Mouse (Mus musculus) forebrain, embryonic 12.5 days (tissue): ENCODE data around the gene Hoxd9. TPM values are rescaled to one million over a fixed set of nuclear protein-coding genes. Genes with fewer than 3 reads are reported as not detected.

ENCODE experiments used
- ATAC-seq: fragments of 200-750 bp; cut with Nextera tagmentation; 2 replicates; pipeline ENCODE4 v1.8.0; 2017; ENCODE audit warnings: moderate TSS enrichment; ENCODE audit not compliant: low FRiP score
- H3K27ac ChIP-seq: fragments of 300-500 bp; sonication (generic); 2 replicates; pipeline ENCODE4 v1.5.1; 2016; ENCODE audit warnings: mild to moderate bottlenecking
- H3K27me3 ChIP-seq: fragments of 300-500 bp; sonication (generic); 2 replicates; pipeline ENCODE4 v1.6.1; 2016; ENCODE audit warnings: mild to moderate bottlenecking
- H3K36me3 ChIP-seq: fragments of 300-500 bp; sonication (generic); replicated peaks from 2 replicates; pipeline ENCODE4 v1.6.1; 2016; ENCODE audit warnings: mild to moderate bottlenecking
- H3K4me1 ChIP-seq: fragments of 300-500 bp; sonication (generic); 2 replicates; pipeline ENCODE4 v1.6.1; 2016
- H3K4me2 ChIP-seq: fragments of 300-500 bp; sonication (generic); 2 replicates; pipeline ENCODE4 v1.6.1; 2016; ENCODE audit warnings: mild to moderate bottlenecking, moderate library complexity
- H3K4me3 ChIP-seq: fragments of 300-500 bp; sonication (generic); replicated peaks from 2 replicates; pipeline ENCODE4 v1.5.1; 2016; ENCODE audit warnings: mild to moderate bottlenecking
- H3K9ac ChIP-seq: fragments of 300-500 bp; sonication (generic); 2 replicates; pipeline ENCODE4 v1.6.1; 2016; ENCODE audit warnings: mild to moderate bottlenecking
- H3K9me3 ChIP-seq: fragments of 300-500 bp; sonication (generic); 2 replicates; pipeline ENCODE4 v1.6.1; 2016
- WGBS: fragments of 180-500 bp; shearing (Covaris S2); methylation state at CpG from one replicate; pipeline ENCODE4 v1.1.7; 2016; 5-methylcytosine and 5-hydroxymethylcytosine counted together
- polyA plus RNA-seq: library from polyadenylated mRNA; unstranded; fragments of >200 nt; fragmentation: Nextera tagmentation; extraction: Ambion mirVana; gene quantifications from 2 replicates; pipeline ENCODE4 v1.2.1, GENCODE M21; 2016

The Hoxd9 gene
- polyA plus RNA-seq, 1 experiment from 2014 or later = not detected

- Histone ChIP-seq H3K27ac (no peak overlapping the region), H3K4me1 (peaks cover 8% of the 10 kb centered on the region), H3K4me2 (peak overlapping the region; percentile 50), H3K27me3 (peaks cover 100% of the 10 kb centered on the region), H3K9me3 (no peaks in the 10 kb centered on the region), H3K4me3 (peak overlapping the region; percentile 21), H3K36me3 (no peaks in the 10 kb centered on the region), H3K9ac (no peak overlapping the region)
- 3% methylated on average over 26 of the region's 26 CpGs for WGBS
- ATAC-seq = peak; percentile 81
Observed at GRCm38 (mm10) chr2:74715504-74716241, 18.1 kb downstream of the Hoxd9 start.

DNA sequence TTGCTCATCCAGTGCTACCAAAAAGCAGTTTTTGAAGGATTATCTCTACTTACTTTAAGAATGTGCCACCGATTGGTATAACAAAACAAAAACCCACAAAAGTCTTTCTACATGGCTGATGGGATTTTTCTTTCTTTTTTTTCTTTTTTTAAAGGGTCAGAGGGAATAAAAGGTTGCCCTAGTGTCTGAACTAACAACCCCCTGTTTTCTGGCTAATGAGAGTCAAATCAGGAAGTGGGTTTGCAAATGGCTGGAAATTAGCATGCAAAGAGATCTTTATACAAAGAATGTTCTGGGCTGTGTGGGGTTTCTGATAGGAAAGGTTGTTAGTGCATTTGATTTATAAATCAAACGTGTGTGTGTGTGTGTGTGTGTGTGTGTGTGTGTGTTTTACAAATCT, 22.9 kb downstream of the Hoxd9 start:
- H3K4me2 ChIP-seq = no peak overlapping the region
- H3K4me1 ChIP-seq = no peaks in the 10 kb centered on the region
- H3K9ac ChIP-seq = no peak overlapping the region
- 5% methylated on average over 2 of the region's 2 CpGs for WGBS
- no peaks in the 10 kb centered on the region for H3K9me3 ChIP-seq
- no peak for ATAC-seq
- no peak overlapping the region for H3K4me3 ChIP-seq
- H3K27ac ChIP-seq = no peak overlapping the region
- H3K36me3 ChIP-seq = no peaks in the 10 kb centered on the region
- H3K27me3 ChIP-seq = peaks cover 100% of the 10 kb centered on the region

DNA sequence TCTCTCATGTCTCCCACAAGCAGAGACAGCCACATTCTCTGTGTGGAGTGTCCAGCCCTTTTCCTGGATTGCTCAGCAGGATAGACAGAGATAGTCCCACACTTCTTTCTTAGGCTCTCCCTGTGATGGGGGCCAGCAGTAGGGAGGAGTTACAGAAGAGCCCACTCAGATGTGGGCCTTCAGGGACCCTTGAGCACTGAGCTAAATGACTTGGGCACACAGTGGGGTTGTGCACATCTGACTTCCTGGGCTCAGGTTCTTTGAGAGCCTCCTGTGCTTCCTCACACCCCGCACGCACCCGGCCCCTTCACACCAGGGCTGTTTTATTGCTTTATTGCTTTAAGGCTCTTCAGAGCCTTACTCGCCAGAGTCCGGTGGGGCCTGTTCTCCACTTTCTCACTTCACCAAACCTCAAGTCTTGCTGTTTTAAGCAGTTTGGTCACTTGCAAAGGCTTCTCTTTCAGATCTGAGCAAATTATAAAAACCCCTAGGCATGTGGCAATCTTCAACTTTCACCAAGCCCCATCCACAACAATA, 23.5 kb downstream of the Hoxd9 start:
- H3K4me1 ChIP-seq = no peaks in the 10 kb centered on the region
- H3K4me3 ChIP-seq = no peak overlapping the region
- no peak overlapping the region for H3K27ac ChIP-seq
- ATAC-seq = no peak
- no peaks in the 10 kb centered on the region for H3K36me3 ChIP-seq
- 2% methylated on average over 5 of the region's 5 CpGs for WGBS
- no peaks in the 10 kb centered on the region for H3K9me3 ChIP-seq
- no peak overlapping the region for H3K9ac ChIP-seq
- H3K4me2 ChIP-seq = no peak overlapping the region
- peaks cover 100% of the 10 kb centered on the region for H3K27me3 ChIP-seq

DNA sequence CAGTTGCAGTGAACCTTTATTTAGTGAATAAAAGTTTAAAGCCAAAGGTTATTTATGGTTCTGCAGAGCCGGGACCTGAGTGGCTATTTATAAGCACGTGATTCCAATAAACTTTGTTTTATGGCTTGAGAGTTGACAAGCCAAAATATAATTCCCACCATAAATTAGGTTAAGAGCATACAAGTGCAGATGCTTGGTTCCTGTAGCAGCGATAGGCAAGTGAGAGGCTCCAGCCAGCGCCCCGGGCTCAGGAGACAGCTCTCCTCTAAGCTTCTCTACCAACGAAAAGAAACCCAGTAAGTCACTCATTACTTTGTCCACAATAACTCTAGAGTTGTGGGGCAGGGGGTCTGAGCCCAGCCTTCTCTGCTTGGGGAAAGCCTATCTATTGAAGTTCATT, 24.4 kb downstream of the Hoxd9 start:
- Histone ChIP-seq H3K9ac (no peak overlapping the region), H3K27me3 (peaks cover 100% of the 10 kb centered on the region), H3K4me3 (no peak overlapping the region), H3K4me1 (no peaks in the 10 kb centered on the region), H3K36me3 (no peaks in the 10 kb centered on the region), H3K4me2 (no peak overlapping the region), H3K9me3 (no peaks in the 10 kb centered on the region), H3K27ac (no peak overlapping the region)
- no peak for ATAC-seq
- 5% methylated on average over 6 of the region's 6 CpGs for WGBS

GRCm38 (mm10) chr2:74722949-74723348, 25.4 kb downstream of the Hoxd9 start:
- under 1% methylated on average over 8 of the region's 8 CpGs for WGBS

GRCm38 (mm10) chr2:74724244-74725015, 26.9 kb downstream of the Hoxd9 start:
- Histone ChIP-seq H3K36me3 (no peaks in the 10 kb centered on the region), H3K4me3 (no peak overlapping the region), H3K4me1 (peaks cover 7% of the 10 kb centered on the region), H3K4me2 (no peak overlapping the region), H3K27ac (no peak overlapping the region), H3K9me3 (no peaks in the 10 kb centered on the region), H3K27me3 (peaks cover 100% of the 10 kb centered on the region), H3K9ac (no peak overlapping the region)
- no peak for ATAC-seq
- 5% methylated on average over 7 of the region's 7 CpGs for WGBS

More at GRCm38 (mm10) chr2:74722949-74723348, 25.4 kb downstream of the Hoxd9 start:
- no peak for ATAC-seq
- no peaks in the 10 kb centered on the region for H3K9me3 ChIP-seq
- H3K4me3 ChIP-seq = no peak overlapping the region
- H3K27me3 ChIP-seq = peaks cover 100% of the 10 kb centered on the region
- no peak overlapping the region for H3K4me2 ChIP-seq
- H3K36me3 ChIP-seq = no peaks in the 10 kb centered on the region
- peaks cover 7% of the 10 kb centered on the region for H3K4me1 ChIP-seq
- H3K27ac ChIP-seq = no peak overlapping the region
- no peak overlapping the region for H3K9ac ChIP-seq

DNA sequence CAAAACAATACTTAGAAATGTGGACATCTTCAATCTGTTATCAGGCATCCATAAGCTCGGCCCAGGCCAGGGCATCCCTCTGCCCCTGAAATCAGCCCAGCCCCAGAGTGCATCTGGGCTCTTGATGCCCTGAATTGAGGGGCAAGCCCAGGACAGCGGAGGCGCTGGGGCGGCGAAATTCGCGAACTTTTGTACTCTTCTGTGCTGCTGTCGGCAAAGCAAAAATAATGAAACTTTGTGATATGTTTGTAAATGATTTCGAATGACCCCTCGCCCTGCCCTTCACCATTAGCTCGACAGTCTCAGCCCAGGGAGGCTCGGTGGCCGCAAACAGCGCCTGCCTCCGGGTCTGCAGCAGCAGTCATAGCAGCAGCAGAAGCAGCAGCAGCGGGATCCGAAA, 27.6 kb downstream of the Hoxd9 start:
- Histone ChIP-seq H3K27me3 (peaks cover 98% of the 10 kb centered on the region), H3K9ac (no peak overlapping the region), H3K4me1 (peaks cover 7% of the 10 kb centered on the region), H3K36me3 (no peaks in the 10 kb centered on the region), H3K4me3 (no peak overlapping the region), H3K27ac (no peak overlapping the region), H3K9me3 (no peaks in the 10 kb centered on the region), H3K4me2 (no peak overlapping the region)
- no peak for ATAC-seq
- WGBS = 2% methylated on average over 17 of the region's 17 CpGs

- H3K4me2 ChIP-seq = peak within 1 kb of the TSS; percentile 8; the same call in 1 of the 2 replicates
- no peak within 1 kb of the TSS for H3K27ac ChIP-seq
- WGBS = 2% methylated on average over 5 of the region's 5 CpGs
- H3K36me3 ChIP-seq = no peaks in the 10 kb centered on the region
- peaks cover 7% of the 10 kb centered on the region for H3K4me1 ChIP-seq
- no peaks in the 10 kb centered on the region for H3K9me3 ChIP-seq
- H3K4me3 ChIP-seq = peak within 1 kb of the TSS; percentile 20; the same call in 1 of the 2 replicates
- no peak for ATAC-seq
- no peak within 1 kb of the TSS for H3K9ac ChIP-seq
- H3K27me3 ChIP-seq = peaks cover 98% of the 10 kb centered on the region
Observed at GRCm38 (mm10) chr2:74726551-74726950, 29.0 kb downstream of the Hoxd9 start, which contains the start of gene Gm28230. TSS of gene Gm28230 (plus strand) at chr2:74726728.

- no peak for ATAC-seq
- Histone ChIP-seq H3K4me2 (peak overlapping the region; percentile 8; the same call in 1 of the 2 replicates), H3K27ac (no peak overlapping the region)
Observed at GRCm38 (mm10) chr2:74726973-74727639, 29.6 kb downstream of the Hoxd9 start.

GRCm38 (mm10) chr2:74727640-74728302, 30.2 kb downstream of the Hoxd9 start:
- H3K9ac ChIP-seq = no peak overlapping the region
- H3K4me3 ChIP-seq = peak overlapping the region; percentile 20; the same call in 1 of the 2 replicates
- WGBS = 1% methylated on average over 25 of the region's 25 CpGs
- H3K4me1 ChIP-seq = peaks cover 10% of the 10 kb centered on the region
- ATAC-seq = no peak
- H3K4me2 ChIP-seq = peak overlapping the region; percentile 8; the same call in 1 of the 2 replicates
- H3K36me3 ChIP-seq = no peaks in the 10 kb centered on the region
- no peak overlapping the region for H3K27ac ChIP-seq
- H3K27me3 ChIP-seq = peaks cover 98% of the 10 kb centered on the region
- H3K9me3 ChIP-seq = no peaks in the 10 kb centered on the region

More at GRCm38 (mm10) chr2:74726973-74727639, 29.6 kb downstream of the Hoxd9 start:
- H3K4me1 ChIP-seq = peaks cover 7% of the 10 kb centered on the region
- WGBS = under 1% methylated on average over 43 of the region's 43 CpGs
- no peak overlapping the region for H3K9ac ChIP-seq
- H3K9me3 ChIP-seq = no peaks in the 10 kb centered on the region
- peaks cover 98% of the 10 kb centered on the region for H3K27me3 ChIP-seq
- peak overlapping the region; percentile 20; the same call in 1 of the 2 replicates for H3K4me3 ChIP-seq
- H3K36me3 ChIP-seq = no peaks in the 10 kb centered on the region

DNA sequence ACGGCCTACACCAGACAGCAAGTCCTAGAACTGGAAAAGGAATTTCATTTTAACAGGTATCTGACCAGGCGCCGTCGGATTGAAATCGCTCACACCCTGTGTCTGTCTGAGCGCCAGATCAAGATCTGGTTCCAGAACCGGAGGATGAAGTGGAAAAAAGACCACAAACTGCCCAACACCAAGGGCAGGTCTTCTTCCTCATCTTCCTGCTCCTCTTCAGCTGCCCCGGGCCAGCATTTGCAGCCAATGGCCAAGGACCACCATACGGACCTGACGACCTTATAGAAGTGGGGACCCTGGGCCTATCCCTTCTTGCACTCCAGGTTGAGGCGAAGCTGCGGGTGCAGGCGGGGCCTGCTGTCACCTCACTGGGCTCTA, 30.8 kb downstream of the Hoxd9 start:
- no peak overlapping the region for H3K27ac ChIP-seq
- WGBS = under 1% methylated on average over 13 of the region's 13 CpGs
- no peaks in the 10 kb centered on the region for H3K9me3 ChIP-seq
- peaks cover 14% of the 10 kb centered on the region for H3K4me1 ChIP-seq
- H3K27me3 ChIP-seq = peaks cover 98% of the 10 kb centered on the region
- no peak for ATAC-seq
- H3K4me2 ChIP-seq = no peak overlapping the region
- H3K9ac ChIP-seq = no peak overlapping the region
- H3K4me3 ChIP-seq = no peak overlapping the region
- H3K36me3 ChIP-seq = no peaks in the 10 kb centered on the region
